Mouse (Mus musculus) hindbrain, embryonic 12.5 days (tissue): Measurements from ENCODE around the gene Folr1. TPM values are rescaled to one million over a fixed set of nuclear protein-coding genes. Genes with fewer than 3 reads are reported as not detected.

Experiments
- ATAC-seq: fragments of 200-750 bp; cut with Nextera tagmentation; 2 replicates; pipeline ENCODE4 v1.8.0; 2017; ENCODE audit warnings: moderate TSS enrichment; ENCODE audit not compliant: low FRiP score
- H3K27ac ChIP-seq: fragments of 300-500 bp; sonication (generic); 2 replicates; pipeline ENCODE4 v1.5.1; 2016; ENCODE audit warnings: mild to moderate bottlenecking
- H3K27me3 ChIP-seq: fragments of 300-500 bp; sonication (generic); 2 replicates; pipeline ENCODE4 v1.6.1; 2016; ENCODE audit warnings: mild to moderate bottlenecking
- H3K36me3 ChIP-seq: fragments of 300-500 bp; sonication (generic); 2 replicates; pipeline ENCODE4 v1.6.1; 2016; ENCODE audit warnings: mild to moderate bottlenecking
- H3K4me1 ChIP-seq: fragments of 300-500 bp; sonication (generic); 2 replicates; pipeline ENCODE4 v1.6.1; 2016
- H3K4me2 ChIP-seq: fragments of 300-500 bp; sonication (generic); replicated peaks from 2 replicates; pipeline ENCODE4 v1.6.1; 2016; ENCODE audit warnings: mild to moderate bottlenecking
- H3K4me3 ChIP-seq: fragments of 300-500 bp; sonication (generic); 2 replicates; pipeline ENCODE4 v1.5.1; 2016; ENCODE audit warnings: mild to moderate bottlenecking
- H3K9ac ChIP-seq: fragments of 300-500 bp; sonication (generic); 2 replicates; pipeline ENCODE4 v1.6.1; 2016; ENCODE audit warnings: mild to moderate bottlenecking, moderate library complexity
- H3K9me3 ChIP-seq: fragments of 300-500 bp; sonication (generic); replicated peaks from 2 replicates; pipeline ENCODE4 v1.6.1; 2016; ENCODE audit warnings: mild to moderate bottlenecking
- WGBS: fragments of 180-500 bp; shearing (Covaris S2); methylation state at CpG from one replicate; pipeline ENCODE4 v1.1.7; 2016; 5-methylcytosine and 5-hydroxymethylcytosine counted together
- microRNA-seq: library from miRNA; unstranded; fragments of <30 nt; microRNA quantifications from one replicate; pipeline ENCODE4, GENCODE M21; 2017
- polyA plus RNA-seq: library from polyadenylated mRNA; unstranded; fragments of >200 nt; fragmentation: Nextera tagmentation; extraction: Ambion mirVana; gene quantifications from 2 replicates; pipeline ENCODE4 v1.2.1, GENCODE M21; 2016

Gene Folr1
- polyA plus RNA-seq, 1 experiment from 2014 or later: 12.7 TPM

DNA sequence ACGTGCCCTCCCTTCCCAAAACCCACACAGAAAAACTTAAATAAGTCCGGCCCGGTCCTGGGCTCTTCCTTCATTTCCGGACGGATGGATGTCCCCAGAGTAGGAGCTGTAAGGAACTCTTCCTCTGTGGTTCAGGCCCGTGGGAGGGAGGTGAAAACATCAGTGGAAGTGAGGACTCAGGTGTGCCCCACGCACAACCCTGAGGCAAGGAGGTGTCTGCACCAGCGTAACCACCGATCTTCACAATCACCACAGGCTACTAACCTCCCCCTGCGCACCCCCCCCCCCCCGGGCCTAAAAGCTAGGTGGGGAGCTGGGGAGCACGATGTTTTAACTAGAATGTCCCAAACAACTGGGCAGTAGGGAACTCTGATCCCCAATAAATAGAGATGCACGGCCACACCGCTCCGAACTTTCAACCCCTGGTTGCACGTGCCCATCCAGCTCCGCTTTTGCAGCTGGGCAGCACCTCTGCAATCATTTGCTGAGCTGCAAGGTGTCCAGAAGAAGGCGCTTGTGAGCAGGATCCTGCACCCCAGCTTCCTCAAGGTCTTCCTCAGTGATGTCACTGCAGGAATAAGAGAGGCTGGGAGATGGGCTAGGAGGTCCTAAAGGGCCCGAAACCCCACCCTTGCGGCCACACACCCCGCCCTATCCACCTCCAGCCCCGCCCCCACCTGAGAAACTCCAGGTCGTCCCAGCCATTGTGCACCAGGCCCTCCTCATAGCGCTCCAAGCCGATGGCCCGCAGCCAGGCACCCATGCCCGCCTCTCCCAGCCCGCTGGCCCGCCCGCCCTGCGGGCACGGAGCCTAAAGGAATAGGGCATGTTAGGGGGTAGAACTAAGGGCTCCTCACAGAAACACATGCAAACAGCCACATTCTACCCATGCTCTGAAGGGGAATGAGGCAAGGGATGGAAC, 47.5 kb downstream of the Folr1 start:
- H3K9ac ChIP-seq: no peak overlapping the region
- H3K27me3 ChIP-seq: peaks cover 63% of the 10 kb centered on the region
- no peak overlapping the region for H3K4me2 ChIP-seq
- 31% methylated on average over 27 of the region's 32 CpGs for WGBS
- peaks cover 25% of the 10 kb centered on the region for H3K4me1 ChIP-seq
- H3K9me3 ChIP-seq: no peaks in the 10 kb centered on the region
- no peak overlapping the region for H3K27ac ChIP-seq
- H3K36me3 ChIP-seq: peaks cover 35% of the 10 kb centered on the region
- no peak overlapping the region for H3K4me3 ChIP-seq
- ATAC-seq: peak; percentile 26; the same call in 1 of the 2 replicates

DNA sequence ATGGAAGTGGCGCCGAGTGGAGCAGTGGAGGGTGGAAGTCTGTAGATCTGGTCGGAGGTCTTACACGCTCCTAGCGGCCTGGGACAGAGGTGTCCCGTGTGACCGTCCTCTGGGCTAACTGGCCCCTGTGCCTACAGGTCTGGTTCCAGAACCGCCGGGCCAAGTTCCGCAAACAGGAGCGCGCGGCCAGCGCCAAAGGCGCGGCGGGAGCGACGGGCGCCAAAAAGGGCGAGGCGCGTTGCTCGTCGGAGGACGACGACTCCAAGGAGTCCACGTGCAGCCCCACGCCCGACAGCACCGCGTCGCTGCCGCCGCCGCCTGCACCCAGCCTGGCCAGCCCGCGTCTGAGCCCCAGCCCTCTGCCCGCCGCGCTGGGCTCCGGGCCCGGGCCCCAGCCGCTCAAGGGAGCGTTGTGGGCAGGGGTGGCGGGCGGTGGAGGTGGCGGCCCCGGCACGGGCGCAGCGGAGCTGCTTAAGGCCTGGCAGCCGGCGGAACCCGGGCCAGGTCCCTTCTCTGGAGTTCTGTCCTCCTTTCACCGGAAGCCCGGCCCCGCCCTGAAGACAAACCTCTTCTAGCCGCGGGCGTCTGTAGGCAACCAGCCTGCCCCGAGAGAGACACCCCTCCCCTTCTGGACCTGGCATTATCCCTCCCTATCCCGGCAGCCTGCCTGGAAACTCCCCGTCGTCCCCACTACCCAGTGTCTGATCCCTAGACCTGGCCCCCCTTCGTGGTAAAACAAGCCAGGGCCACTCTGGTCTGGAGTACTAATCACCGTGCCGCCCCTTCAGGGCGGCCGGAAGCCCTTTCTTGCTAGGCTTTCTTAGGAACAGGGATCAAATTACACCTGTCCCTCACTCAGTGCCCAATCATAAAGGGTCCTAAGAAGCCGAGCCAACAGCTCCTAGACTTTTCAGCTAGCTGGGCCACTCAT, 48.8 kb downstream of the Folr1 start:
- under 1% methylated on average over 70 of the region's 71 CpGs for WGBS
- peak overlapping the region; percentile 38 for H3K4me3 ChIP-seq
- peak overlapping the region; percentile 47 for H3K9ac ChIP-seq
- H3K9me3 ChIP-seq: no peaks in the 10 kb centered on the region
- peak overlapping the region; percentile 69 for H3K4me2 ChIP-seq
- H3K27ac ChIP-seq: no peak overlapping the region
- ATAC-seq: peak; percentile 57
- H3K36me3 ChIP-seq: peaks cover 23% of the 10 kb centered on the region
- H3K4me1 ChIP-seq: peaks cover 30% of the 10 kb centered on the region
- H3K27me3 ChIP-seq: peaks cover 76% of the 10 kb centered on the region

DNA sequence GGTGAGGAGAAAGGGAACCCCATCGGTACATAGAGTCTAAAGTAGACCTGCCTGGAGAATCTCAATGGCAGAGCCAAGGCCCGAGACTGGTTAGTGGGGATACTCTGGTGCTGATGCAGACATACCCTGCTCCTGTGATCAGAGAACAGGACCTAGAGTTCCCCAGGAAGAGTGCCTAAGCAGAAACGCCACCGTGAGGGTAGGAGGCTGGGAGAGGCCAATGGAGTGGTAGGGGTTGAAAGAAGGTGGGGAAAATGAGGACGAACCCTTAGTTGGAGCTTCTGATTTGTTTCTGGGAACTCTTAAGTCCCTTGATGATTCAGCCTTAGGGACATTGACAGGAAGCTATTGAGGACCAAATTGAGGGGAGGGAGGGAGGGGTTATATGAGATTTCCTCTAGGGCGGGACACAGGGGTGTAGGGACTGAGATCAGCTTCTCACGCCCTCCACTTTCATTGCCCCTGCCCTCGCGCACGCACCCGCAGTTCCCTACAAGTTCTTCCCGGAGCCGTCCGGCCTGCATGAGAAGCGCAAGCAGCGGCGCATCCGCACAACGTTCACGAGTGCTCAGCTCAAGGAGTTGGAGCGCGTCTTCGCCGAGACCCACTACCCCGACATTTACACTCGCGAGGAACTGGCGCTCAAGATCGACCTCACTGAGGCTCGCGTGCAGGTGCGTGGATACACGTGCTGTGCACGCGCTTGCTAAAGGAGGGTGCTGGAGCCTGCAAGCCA, 50.1 kb downstream of the Folr1 start:
- ATAC-seq: no peak
- WGBS: 3% methylated on average over 35 of the region's 35 CpGs

DNA sequence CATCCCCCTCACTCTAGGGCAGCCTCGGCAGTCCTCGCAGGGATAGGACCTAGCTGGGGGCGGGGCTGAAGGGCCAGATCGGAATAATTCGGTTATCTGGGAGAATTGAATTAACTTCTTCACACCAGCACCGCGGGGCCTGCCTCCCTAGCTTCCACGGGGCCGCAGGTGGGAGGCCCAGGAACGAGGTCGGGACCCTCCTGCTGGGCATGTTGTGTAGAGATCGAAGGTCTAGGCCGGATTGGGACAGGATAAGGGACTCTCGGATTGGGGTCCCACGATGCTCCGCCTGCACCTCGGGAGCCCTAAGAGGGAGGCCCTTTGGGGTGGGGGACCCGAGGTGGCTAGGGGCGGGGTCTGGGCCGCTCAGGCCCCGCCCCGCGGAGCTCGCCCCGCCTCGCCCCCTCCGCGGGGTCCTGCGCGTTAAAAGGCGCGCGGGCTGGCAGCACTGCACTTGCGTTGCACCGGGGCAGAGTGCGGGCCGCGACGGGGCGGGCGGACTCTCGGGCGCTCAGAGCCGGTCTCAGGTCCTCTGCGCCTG, 52.7 kb downstream of the Folr1 start, which contains the start of gene Phox2a:
Gene Phox2a (plus strand): TSS at position 453 of the 541 bp plus-strand sequence.
- H3K27me3 ChIP-seq: peaks cover 69% of the 10 kb centered on the region
- no peaks in the 10 kb centered on the region for H3K36me3 ChIP-seq
- H3K4me2 ChIP-seq: peak within 1 kb of the TSS; percentile 50
- peak within 1 kb of the TSS; percentile 32 for H3K4me3 ChIP-seq
- H3K4me1 ChIP-seq: peaks cover 30% of the 10 kb centered on the region
- H3K9me3 ChIP-seq: no peaks in the 10 kb centered on the region
- no peak within 1 kb of the TSS for H3K27ac ChIP-seq
- ATAC-seq: peak; percentile 52; the same call in 1 of the 2 replicates
- 1% methylated on average over 44 of the region's 45 CpGs for WGBS
- peak within 1 kb of the TSS; percentile 46 for H3K9ac ChIP-seq

More for the DNA sequence above, 50.1 kb downstream of the Folr1 start:
- H3K27ac ChIP-seq: no peak overlapping the region
- no peaks in the 10 kb centered on the region for H3K9me3 ChIP-seq
- H3K4me2 ChIP-seq: peak overlapping the region; percentile 69
- peaks cover 30% of the 10 kb centered on the region for H3K4me1 ChIP-seq
- peaks cover 9% of the 10 kb centered on the region for H3K36me3 ChIP-seq
- H3K27me3 ChIP-seq: peaks cover 84% of the 10 kb centered on the region
- H3K9ac ChIP-seq: no peak overlapping the region
- peak overlapping the region; percentile 38 for H3K4me3 ChIP-seq

Small RNAs within 50 kb of the gene (microRNA-seq; reads per million reads assigned to microRNA genes)
- not detected for gene Gm22655

Other genes starting within 250 kb of the Folr1 start
- gene Clpb, start 207.2 kb downstream of the Folr1 start, polyA plus RNA-seq: 37.8 and 38.4 TPM in 2 replicates
- 3.8 and 4.4 TPM in 2 replicates for gene Phox2a, start 52.5 kb downstream of the Folr1 start, polyA plus RNA-seq
- 38.6 and 41.9 TPM in 2 replicates for gene Inppl1, start 32.6 kb downstream of the Folr1 start, polyA plus RNA-seq
- 1.7 and 1.9 TPM in 2 replicates for gene Folr2, start 13.6 kb downstream of the Folr1 start, polyA plus RNA-seq
- gene Anapc15, start 7.1 kb downstream of the Folr1 start, polyA plus RNA-seq: 74.9 and 86.7 TPM in 2 replicates
- 129 and 130 TPM in 2 replicates for gene Lamtor1, start 35.1 kb upstream of the Folr1 start, polyA plus RNA-seq
- 0.48 and 0.81 TPM in 2 replicates for gene Tomt, start 35.6 kb upstream of the Folr1 start, polyA plus RNA-seq
- 9.4 and 10.1 TPM in 2 replicates for gene Lrrc51, start 63.1 kb upstream of the Folr1 start, polyA plus RNA-seq
- gene Numa1, start 63.3 kb upstream of the Folr1 start, polyA plus RNA-seq: 99.2 and 100 TPM in 2 replicates
- gene Il18bp, start 147.9 kb upstream of the Folr1 start, polyA plus RNA-seq: 3.9 and 5.4 TPM in 2 replicates
- gene Rnf121, start 194.7 kb upstream of the Folr1 start, polyA plus RNA-seq: 29.2 and 31.6 TPM in 2 replicates
- gene Xndc1, start 194.7 kb upstream of the Folr1 start, polyA plus RNA-seq: 34.6 and 37.3 TPM in 2 replicates
- 2.5 and 3.0 TPM in 2 replicates for gene Xntrpc, start 194.9 kb upstream of the Folr1 start, polyA plus RNA-seq
- 0.21 TPM in 1 of 2 replicates, not detected in the other for gene Trpc2, start 212.3 kb upstream of the Folr1 start, polyA plus RNA-seq
- 1.2 and 2.4 TPM in 2 replicates for gene Art1, start 231.0 kb upstream of the Folr1 start, polyA plus RNA-seq
- 1.1 and 1.3 TPM in 2 replicates for gene Art5, start 238.7 kb upstream of the Folr1 start, polyA plus RNA-seq
- not detected in 2 replicates for gene Chrna10, start 246.0 kb upstream of the Folr1 start, polyA plus RNA-seq